8 mouse cellular contexts compared by ENCODE assay signal in the genomic region with DNA sequence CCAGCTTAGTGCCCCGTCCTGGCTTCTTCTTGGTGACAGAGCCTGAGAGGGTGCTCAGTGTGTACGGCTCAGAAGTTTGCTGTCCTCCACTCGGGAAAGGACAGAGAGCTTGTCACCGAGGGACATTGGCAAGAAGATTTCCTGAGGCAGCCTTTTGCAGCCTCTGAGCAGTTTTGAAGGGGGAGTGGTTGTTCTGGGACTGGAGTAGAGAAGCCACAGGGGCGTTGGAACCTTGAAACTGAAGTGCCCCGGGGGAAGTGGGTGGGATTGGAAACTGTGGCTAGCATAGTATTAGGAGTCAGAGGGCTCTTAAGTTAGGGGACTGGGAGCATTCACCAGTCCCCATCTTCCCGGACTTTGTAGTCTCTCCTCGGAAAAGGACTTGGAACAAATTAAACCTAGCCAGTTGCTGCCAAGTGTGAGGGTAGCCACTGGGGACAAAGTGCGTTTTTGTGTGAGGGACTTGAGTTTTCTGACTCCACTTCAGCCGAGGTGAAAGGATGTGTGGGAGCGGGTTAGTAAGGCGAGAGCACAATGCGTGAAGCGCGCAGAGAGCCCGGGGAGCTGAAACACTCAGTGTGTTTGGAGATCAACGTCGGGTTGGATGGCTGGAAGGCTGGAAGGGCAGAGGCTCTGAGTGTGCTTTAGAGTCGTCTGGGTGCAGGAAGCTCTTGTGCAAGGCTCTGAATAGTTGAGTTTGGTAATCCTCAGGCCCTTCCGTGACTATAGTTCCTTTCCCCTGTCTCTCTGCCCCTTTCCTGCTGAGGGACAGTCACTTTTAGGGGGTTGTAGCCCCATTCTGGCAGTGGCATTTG. TPM values are rescaled to one million over a fixed set of nuclear protein-coding genes. Genes with fewer than 3 reads are reported as not detected.
DNase-seq lines count a peak whose midpoint lies in the region; ATAC-seq and TF ChIP-seq lines count a peak whose summit lies in the region.

No protein-coding gene starts in this region.

- WGBS in spleen, adult 2 months: 32% methylated on average over 20 of the region's 20 CpGs
- 29% methylated on average over 20 of the region's 20 CpGs for WGBS in liver, embryonic 15.5 days (ENCODE audit: insufficient replicate concordance)

- DNase-seq in cerebellum, adult 9-10 months: peak; percentile 13
- DNase-seq in cerebellum, postnatal 10 days: no peak
- DNase-seq in spleen, adult 2 months (ENCODE audit: low read depth in 1 of 2, low spot score in 2 of 2): no peak
- no peak for DNase-seq in spleen, postnatal 10 days (ENCODE audit: low spot score in 2 of 2)
- DNase-seq in thymus, postnatal 25 days: no peak
- no peak for DNase-seq in thymus, postnatal 14 days
- DNase-seq in spleen, postnatal 4 days (ENCODE audit: low spot score in 2 of 2): no peak

- H3K36me3 ChIP-seq in spleen, adult 2 months (ENCODE audit: control insufficient read depth, insufficient read depth, low read length): no peaks in the 10 kb centered on the region
- H3K36me3 ChIP-seq in liver, embryonic 15.5 days (replicated peaks): no peaks in the 10 kb centered on the region

- peak overlapping the region; percentile 30 for H3K4me2 ChIP-seq in liver, embryonic 15.5 days

- no peak for TF ChIP-seq CTCF in spleen, adult 2 months (IDR thresholded peaks at IDR 0.05; ENCODE audit: extremely low read depth, insufficient read depth, insufficient read length, insufficient replicate concordance)

- H3K27me3 ChIP-seq in spleen, adult 2 months (ENCODE audit: control insufficient read depth, insufficient read depth, low read length): no peaks in the 10 kb centered on the region
- no peaks in the 10 kb centered on the region for H3K27me3 ChIP-seq in liver, embryonic 15.5 days

- no peak for TF ChIP-seq POLR2A in spleen, adult 2 months (IDR thresholded peaks at IDR 0.05; ENCODE audit: low read depth, low read length)

- H3K27ac ChIP-seq in spleen, adult 2 months (ENCODE audit: insufficient read depth, low read length): peak overlapping the region; percentile 12; the same call in 1 of the 2 replicates
- peak overlapping the region; percentile 71 for H3K27ac ChIP-seq in liver, embryonic 15.5 days (replicated peaks)

- H3K4me1 ChIP-seq in spleen, adult 2 months (ENCODE audit: control insufficient read depth, insufficient read depth, insufficient read length): no peaks in the 10 kb centered on the region
- H3K4me1 ChIP-seq in liver, embryonic 15.5 days (replicated peaks): peaks cover 41% of the 10 kb centered on the region

- no peaks in the 10 kb centered on the region for H3K9me3 ChIP-seq in liver, embryonic 15.5 days (replicated peaks)

- no peak overlapping the region for H3K4me3 ChIP-seq in spleen, adult 2 months (ENCODE audit: extremely low read depth, insufficient read depth, insufficient read length)
- no peak overlapping the region for H3K4me3 ChIP-seq in liver, embryonic 15.5 days (replicated peaks)

- H3K9ac ChIP-seq in liver, embryonic 15.5 days: no peak overlapping the region

- peak; percentile 39; the same call in 1 of the 2 replicates for ATAC-seq in liver, embryonic 15.5 days (ENCODE audit: insufficient read depth)

RNA-seq across cellular contexts. Expression of gene Peli2, which starts 10.3 kb away (rescaled TPM):
- polyA plus RNA-seq in spleen, adult 2 months (2012; rRNA removed): 3.1 and 3.5 TPM in 2 replicates
- polyA plus RNA-seq in liver, embryonic 15.5 days (2015; fragmentation: Nextera tagmentation; extraction: Ambion mirVana): 1.1 and 1.8 TPM in 2 replicates
